Mouse (Mus musculus) limb, embryonic 14.5 days (tissue): ENCODE data around the gene Palld. TPM values are rescaled to one million over a fixed set of nuclear protein-coding genes. Genes with fewer than 3 reads are reported as not detected.

Experiments used
- ATAC-seq: fragments of 200-750 bp; cut with Nextera tagmentation; 2 replicates; pipeline ENCODE4 v1.8.0; 2017; ENCODE audit warnings: low read depth, moderate number of reproducible peaks, moderate TSS enrichment; ENCODE audit not compliant: low FRiP score
- DNase-seq: peaks from one replicate; pipeline ENCODE4 v3.0.0-alpha.2; 2015; ENCODE audit warnings: low spot score
- H3K27ac ChIP-seq: fragments of 300-500 bp; sonication (generic); replicated peaks from 2 replicates; pipeline ENCODE4 v1.5.1; 2014; ENCODE audit warnings: low read depth, mild to moderate bottlenecking, low read length, moderate library complexity, mixed read lengths
- H3K27me3 ChIP-seq: fragments of 300-500 bp; sonication (generic); 2 replicates; pipeline ENCODE4 v1.6.1; 2014; ENCODE audit warnings: low read length, mixed read lengths; ENCODE audit not compliant: control insufficient read depth, insufficient read depth
- H3K36me3 ChIP-seq: fragments of 300-500 bp; sonication (generic); 2 replicates; pipeline ENCODE4 v1.6.1; 2014; ENCODE audit warnings: mild to moderate bottlenecking, low read length, moderate library complexity, mixed read lengths; ENCODE audit not compliant: control insufficient read depth, insufficient read depth
- H3K4me1 ChIP-seq: fragments of 300-500 bp; sonication (generic); 2 replicates; pipeline ENCODE4 v1.6.1; 2014; ENCODE audit warnings: antibody characterized with exemption, low read length, mixed read lengths; ENCODE audit not compliant: control insufficient read depth, insufficient read depth
- H3K4me2 ChIP-seq: fragments of 300-500 bp; sonication (generic); replicated peaks from 2 replicates; pipeline ENCODE4 v1.6.1; 2014; ENCODE audit warnings: low read depth, mild to moderate bottlenecking, low read length, moderate library complexity; ENCODE audit not compliant: severe bottlenecking
- H3K4me3 ChIP-seq: fragments of 300-500 bp; sonication (generic); replicated peaks from 2 replicates; pipeline ENCODE4 v1.5.1; 2014; ENCODE audit warnings: low read length
- H3K9ac ChIP-seq: fragments of 300-500 bp; sonication (generic); 2 replicates; pipeline ENCODE4 v1.6.1; 2014; ENCODE audit warnings: mild to moderate bottlenecking, low read depth, low read length, moderate library complexity; ENCODE audit not compliant: severe bottlenecking
- H3K9me3 ChIP-seq: fragments of 300-500 bp; sonication (generic); 2 replicates; pipeline ENCODE4 v1.6.1; 2016; ENCODE audit warnings: low read length; ENCODE audit not compliant: control insufficient read depth
- POLR2A ChIP-seq: fragments of 200-500 bp; IDR thresholded peaks from 2 replicates; pipeline ENCODE4 v1.8.0; 2012; ENCODE audit warnings: inconsistent platforms, mild to moderate bottlenecking, moderate library complexity, borderline replicate concordance; ENCODE audit not compliant: insufficient read depth, insufficient read length; ENCODE audit errors: extremely low read depth
- WGBS: fragments of 180-500 bp; shearing (Covaris S2); extraction: QIAGEN DNeasy Blood & Tissue Kit; methylation state at CpG from one replicate; pipeline ENCODE4 v1.1.7; 2014; 5-methylcytosine and 5-hydroxymethylcytosine counted together
- polyA plus RNA-seq, 2 experiments: library from polyadenylated mRNA; depleted of rRNA in 1 of 2; stranded (reverse) in 1 of 2; unstranded in 1 of 2; fragments of >200 nt; fragmentation: Nextera tagmentation in 1 of 2; extraction: Ambion mirVana in 1 of 2; gene quantifications; 2 replicates each; pipeline versions ENCODE4 v1.2.1 to v1.2.3; 2012 to 2014

Palld gene
- polyA plus RNA-seq, 2 experiments = 61.4 to 99.0 TPM

- 63% methylated on average over 4 of the region's 4 CpGs for WGBS
- no peak overlapping the region for H3K9ac ChIP-seq
- no peaks in the 10 kb centered on the region for H3K27me3 ChIP-seq
- TF ChIP-seq POLR2A = no peak
- peaks cover 12% of the 10 kb centered on the region for H3K36me3 ChIP-seq
- no peak overlapping the region for H3K27ac ChIP-seq
- H3K4me1 ChIP-seq = no peaks in the 10 kb centered on the region
- no peaks in the 10 kb centered on the region for H3K9me3 ChIP-seq
- H3K4me2 ChIP-seq = no peak overlapping the region
- DNase-seq = peak; percentile 56
- no peak overlapping the region for H3K4me3 ChIP-seq
- ATAC-seq = no peak
Measured at GRCm38 (mm10) chr8:61499035-61499434, 403.5 kb downstream of the Palld start.

GRCm38 (mm10) chr8:61497110-61497509 is 405.4 kb downstream of the Palld start:
- no peaks in the 10 kb centered on the region for H3K4me1 ChIP-seq
- H3K9ac ChIP-seq = no peak overlapping the region
- no peak overlapping the region for H3K27ac ChIP-seq
- no peak for ATAC-seq
- 82% methylated on average over 4 of the region's 4 CpGs for WGBS
- TF ChIP-seq POLR2A = no peak
- H3K9me3 ChIP-seq = no peaks in the 10 kb centered on the region
- H3K36me3 ChIP-seq = peaks cover 3% of the 10 kb centered on the region; the same call in 1 of the 2 replicates
- H3K4me3 ChIP-seq = no peak overlapping the region
- no peaks in the 10 kb centered on the region for H3K27me3 ChIP-seq
- DNase-seq = no peak
- no peak overlapping the region for H3K4me2 ChIP-seq

GRCm38 (mm10) chr8:61488631-61489030 is 413.9 kb downstream of the Palld start:
- Histone ChIP-seq H3K4me3 (peak overlapping the region; percentile 71), H3K9me3 (no peaks in the 10 kb centered on the region), H3K27ac (no peak overlapping the region), H3K27me3 (no peaks in the 10 kb centered on the region), H3K36me3 (no peaks in the 10 kb centered on the region), H3K4me1 (peaks cover 5% of the 10 kb centered on the region), H3K4me2 (peak overlapping the region; percentile 53), H3K9ac (no peak overlapping the region)
- DNase-seq (no peak), ATAC-seq (no peak)
- WGBS = 90% methylated on average over 8 of the region's 8 CpGs
- TF ChIP-seq POLR2A = no peak

- no peaks in the 10 kb centered on the region for H3K27me3 ChIP-seq
- H3K4me3 ChIP-seq = peak within 1 kb of the TSS; percentile 71
- peak within 1 kb of the TSS; percentile 89 for H3K9ac ChIP-seq
- no peaks in the 10 kb centered on the region for H3K9me3 ChIP-seq
- peak; percentile 98 for DNase-seq
- under 1% methylated on average over 29 of the region's 29 CpGs for WGBS
- H3K4me1 ChIP-seq = peaks cover 5% of the 10 kb centered on the region
- no peaks in the 10 kb centered on the region for H3K36me3 ChIP-seq
- peak; percentile 95 for ATAC-seq
- peak within 1 kb of the TSS; percentile 53 for H3K4me2 ChIP-seq
- peak within 1 kb of the TSS; percentile 92 for H3K27ac ChIP-seq
- TF ChIP-seq POLR2A = peak; percentile 45; the same call in 1 of the 2 replicates
Measured at GRCm38 (mm10) chr8:61487597-61488156, 414.8 kb downstream of the Palld start, which contains the start of gene Cbr4. TSS of gene Cbr4 (plus strand) at chr8:61487734.

GRCm38 (mm10) chr8:61486923-61487529 is 415.5 kb downstream of the Palld start:
- no peaks in the 10 kb centered on the region for H3K27me3 ChIP-seq
- 95% methylated on average over 2 of the region's 2 CpGs for WGBS

More at GRCm38 (mm10) chr8:61486923-61487529, 415.5 kb downstream of the Palld start:
- TF ChIP-seq POLR2A = no peak
- no peak overlapping the region for H3K9ac ChIP-seq
- H3K4me3 ChIP-seq = no peak overlapping the region; the same call in 1 of the 2 replicates
- H3K9me3 ChIP-seq = no peaks in the 10 kb centered on the region
- no peak; the same call in 1 of the 2 replicates for ATAC-seq
- no peaks in the 10 kb centered on the region for H3K36me3 ChIP-seq
- no peak overlapping the region; the same call in 1 of the 2 replicates for H3K4me2 ChIP-seq
- no peak overlapping the region; the same call in 1 of the 2 replicates for H3K27ac ChIP-seq
- DNase-seq = no peak
- peaks cover 5% of the 10 kb centered on the region for H3K4me1 ChIP-seq
